Mouse (Mus musculus) hematopoietic stem cell, adult 5-6 weeks (primary cell): ENCODE results near the gene Krt7. TPM values are rescaled to one million over a fixed set of nuclear protein-coding genes. Genes with fewer than 3 reads are reported as not detected.

ENCODE experiments used
- ATAC-seq, 2 experiments: fragments of 125-278 bp in 1 of 2; replicated peaks in 1 of 2; 2 replicates each; pipeline ENCODE4 v1.8.0; 2016 to 2017; ENCODE audit warnings: inconsistent platforms in 2 of 2, mild to moderate bottlenecking in 2 of 2, moderate number of reproducible peaks in 2 of 2, low read depth in 1 of 2, moderate TSS enrichment in 1 of 2; ENCODE audit not compliant: low FRiP score in 2 of 2, poor library complexity in 2 of 2, severe bottlenecking in 2 of 2, insufficient read depth in 1 of 2, low TSS enrichment in 1 of 2
- total RNA-seq: library from RNA; stranded (forward); fragments of 172-1452, 232-1000 nt; gene quantifications from 2 replicates; pipeline ENCODE4 v1.2.3, GENCODE M21; 2017

Gene Krt7
- total RNA-seq, 1 experiment from 2014 or later = 11.5 TPM

DNA sequence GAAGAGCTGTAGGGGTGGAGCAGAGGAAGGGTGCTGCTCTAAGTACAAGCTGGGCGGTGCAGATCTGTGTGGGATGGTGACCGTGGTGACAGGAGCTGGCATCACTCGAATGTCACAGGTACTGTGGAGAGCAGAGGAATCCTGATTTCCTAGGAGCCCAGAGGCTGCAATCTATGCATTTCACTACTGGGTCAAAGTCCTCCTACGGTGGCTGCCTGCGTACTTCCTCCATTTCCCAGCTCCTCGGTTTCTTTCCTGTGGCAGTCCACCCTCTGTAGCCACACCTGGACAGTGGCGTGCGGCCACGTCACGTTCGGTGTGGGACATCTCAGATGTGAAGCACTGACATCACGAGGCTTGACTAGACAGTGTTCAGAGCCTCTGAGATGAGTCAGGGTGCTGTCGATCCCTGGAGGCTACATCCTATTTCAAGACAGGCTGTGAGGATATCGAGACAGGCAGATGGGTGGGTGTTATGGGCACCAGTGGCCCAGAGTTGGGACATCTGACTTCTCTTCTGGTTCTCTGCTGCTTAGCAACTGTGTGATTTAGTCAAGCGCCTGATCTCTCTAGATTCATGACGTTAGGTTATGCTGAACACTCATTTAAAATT is 37.5 kb upstream of the Krt7 start:
- peak in 1 of 2 experiments; percentile 27; a peak in 1 of 4 replicates for ATAC-seq

DNA sequence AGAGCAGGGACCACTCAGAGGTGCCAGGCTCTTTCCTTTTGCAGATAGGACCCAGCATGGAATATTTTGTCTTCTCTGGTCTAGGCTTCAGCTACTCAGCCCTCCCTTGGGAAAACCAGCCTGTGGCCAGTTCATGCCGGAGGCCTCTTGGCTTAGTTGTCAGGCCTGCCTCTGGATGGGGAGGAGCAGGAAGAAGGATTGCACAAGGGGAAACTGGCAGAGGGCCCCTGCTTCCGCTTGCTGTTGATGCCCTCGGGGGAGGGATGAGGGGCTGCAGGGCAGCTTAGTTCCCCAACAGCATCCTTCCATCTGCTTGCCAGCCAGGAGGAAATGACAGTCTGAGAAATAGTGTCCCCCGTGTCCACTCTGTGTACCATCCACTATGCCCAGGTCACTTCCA is 36.0 kb upstream of the Krt7 start:
- peak; percentile 63 to 73 for ATAC-seq

DNA sequence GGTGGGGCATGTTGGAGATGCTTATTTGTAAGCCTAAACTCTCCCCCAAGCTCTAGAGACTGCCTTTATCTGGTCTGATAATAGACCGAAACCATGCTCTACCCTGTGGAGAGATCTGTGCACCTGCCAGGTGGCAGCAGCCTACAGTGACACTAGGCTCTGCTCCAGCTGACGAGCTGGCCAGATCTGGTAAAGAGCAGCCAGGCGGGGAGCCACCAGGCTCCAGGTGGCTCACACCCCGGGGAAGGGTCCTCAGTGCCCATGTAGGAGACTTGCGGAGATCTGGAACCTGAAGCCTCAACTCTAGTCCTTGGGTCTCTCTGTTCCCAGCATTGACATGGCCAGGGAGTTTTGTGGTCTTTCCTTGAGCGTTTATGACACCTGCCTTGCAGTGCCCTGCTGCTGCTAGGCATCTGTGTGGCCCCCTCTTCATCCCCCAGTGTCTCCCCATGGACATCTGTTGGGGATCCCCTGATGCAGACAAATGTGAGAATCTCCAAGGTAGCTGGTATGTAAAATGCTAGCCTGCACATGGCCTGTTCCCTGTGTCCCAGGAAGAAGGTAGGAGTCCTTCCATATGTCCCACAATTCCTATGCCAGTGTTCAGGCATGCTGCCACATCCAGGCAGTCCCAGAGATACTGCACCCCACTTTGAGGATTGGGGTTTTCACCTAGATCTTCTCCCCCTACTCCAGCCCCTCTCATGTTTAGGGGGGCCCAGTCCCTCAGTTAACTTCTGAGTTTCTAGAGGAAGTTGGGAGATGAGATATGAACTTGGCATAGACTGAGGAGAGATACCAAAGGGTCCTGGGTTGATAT is 34.7 kb upstream of the Krt7 start:
- no peak for ATAC-seq

DNA sequence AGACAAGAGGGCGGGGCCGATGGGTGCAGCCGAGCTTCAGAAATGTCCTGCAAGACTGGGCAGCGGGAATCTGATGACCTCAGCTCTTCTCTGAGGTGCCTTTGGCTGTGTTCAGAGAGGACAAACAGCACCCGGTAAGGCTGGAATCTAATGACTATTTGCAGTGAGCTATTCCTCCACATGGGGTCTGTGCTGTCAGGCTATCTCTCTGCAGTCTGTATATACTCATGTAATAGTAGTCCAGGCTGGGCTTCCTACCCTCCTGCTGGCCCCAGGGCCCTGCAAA is 34.1 kb upstream of the Krt7 start:
- ATAC-seq = no peak

DNA sequence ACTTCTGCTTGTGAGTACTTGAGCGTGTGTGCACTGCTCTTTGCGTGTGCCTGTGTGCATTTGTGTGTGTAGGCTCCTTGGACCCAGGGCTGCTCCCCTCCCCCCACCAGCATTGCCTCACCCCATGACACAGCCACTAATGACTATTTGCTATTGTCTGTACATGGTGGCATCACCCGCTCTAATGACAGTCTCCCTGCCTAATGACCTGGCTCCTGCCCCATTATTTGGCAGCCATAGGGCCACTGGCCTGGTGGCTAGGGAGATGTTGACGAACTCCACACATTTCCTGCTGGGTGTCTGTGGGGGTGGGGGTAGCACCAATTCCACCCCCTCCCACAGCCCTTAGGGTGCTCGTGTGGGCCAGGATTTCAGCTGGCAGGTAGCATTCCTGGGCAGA is 32.2 kb upstream of the Krt7 start:
- no peak for ATAC-seq

DNA sequence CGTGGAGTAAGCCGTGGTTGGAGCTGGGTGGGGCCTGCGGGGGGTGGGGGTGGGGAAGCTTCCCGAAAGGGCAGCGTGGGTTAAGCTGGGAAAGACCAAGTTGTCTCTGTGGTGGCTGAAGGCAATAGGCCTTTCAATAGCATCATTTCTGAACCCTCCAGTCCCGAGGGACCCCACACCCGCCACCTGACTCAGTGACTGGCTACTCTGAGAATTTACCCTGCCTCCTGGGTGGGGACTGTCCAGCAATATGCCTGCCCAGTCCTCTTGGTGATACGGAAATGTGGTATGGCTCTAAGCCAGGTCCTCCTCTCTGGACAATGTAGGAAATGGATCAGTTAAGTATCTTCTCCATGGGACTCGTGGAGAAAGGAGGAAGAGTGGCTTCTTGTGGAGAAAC is 29.1 kb upstream of the Krt7 start:
- ATAC-seq = no peak

DNA sequence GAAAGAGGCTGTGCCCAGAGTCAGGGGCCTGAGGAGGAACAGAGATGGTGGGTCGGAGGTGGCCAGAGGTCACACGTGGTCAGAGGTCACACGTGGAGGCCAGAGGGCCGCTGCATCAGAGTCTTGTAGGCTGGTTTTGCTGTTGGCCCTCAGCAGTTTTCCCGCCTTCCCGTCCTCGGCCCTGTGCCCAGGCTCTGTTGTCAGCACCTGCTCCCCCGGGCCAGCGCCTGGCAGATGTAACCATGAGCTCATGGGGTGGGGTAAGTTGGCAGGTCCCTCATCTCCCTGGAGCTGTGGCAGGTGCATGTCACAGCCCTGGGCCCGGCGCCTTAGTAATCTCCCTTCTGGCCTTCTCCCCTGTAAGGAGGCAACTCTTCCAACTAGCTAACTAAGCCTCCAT is 28.0 kb upstream of the Krt7 start:
- no peak for ATAC-seq

GRCm38 (mm10) chr15:101384610-101385009 is 26.2 kb upstream of the Krt7 start:
- no peak for ATAC-seq

DNA sequence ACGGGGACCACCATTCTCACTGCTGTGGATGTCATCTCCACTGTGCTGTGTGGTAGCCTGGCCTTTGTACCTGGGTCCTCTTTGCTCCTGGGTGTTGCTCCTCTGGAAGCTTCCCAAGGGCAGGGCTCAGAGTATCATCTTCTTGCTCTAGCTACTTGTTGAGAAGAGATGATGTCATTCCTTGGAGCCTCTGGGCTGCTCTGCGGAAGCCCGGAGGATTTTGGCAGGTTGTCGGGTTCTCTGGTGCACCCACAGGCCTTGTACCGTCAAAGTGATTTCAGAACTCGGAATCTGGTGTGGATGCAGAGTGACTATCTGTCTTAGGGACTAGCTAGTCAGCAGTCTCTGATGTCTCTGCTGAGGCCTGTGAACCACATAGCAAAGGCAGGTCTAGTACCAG is 25.8 kb upstream of the Krt7 start:
- ATAC-seq = no peak

DNA sequence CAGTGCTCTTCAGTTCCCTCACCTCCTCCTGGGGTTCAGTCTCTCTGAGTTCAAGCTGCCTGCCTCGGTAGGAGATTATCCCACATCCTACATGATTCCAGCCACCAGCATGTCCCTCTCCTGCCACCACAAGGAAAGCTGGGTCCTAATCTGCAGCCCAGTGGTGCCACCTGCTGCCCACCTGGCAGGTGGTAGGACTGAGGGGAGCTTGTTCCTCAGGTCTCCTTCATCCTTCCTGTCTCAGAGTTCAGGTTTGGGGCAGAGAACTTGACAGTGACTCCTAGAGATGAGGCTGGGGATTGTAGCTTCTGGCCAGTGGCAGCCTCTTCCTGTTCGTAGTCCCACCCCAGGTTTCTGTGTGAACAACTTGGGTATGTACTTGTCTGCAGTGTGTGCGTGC is 23.7 kb upstream of the Krt7 start:
- ATAC-seq = no peak

- peak; percentile 70 to 86 for ATAC-seq
Measured at GRCm38 (mm10) chr15:101388034-101388541, 22.8 kb upstream of the Krt7 start.

DNA sequence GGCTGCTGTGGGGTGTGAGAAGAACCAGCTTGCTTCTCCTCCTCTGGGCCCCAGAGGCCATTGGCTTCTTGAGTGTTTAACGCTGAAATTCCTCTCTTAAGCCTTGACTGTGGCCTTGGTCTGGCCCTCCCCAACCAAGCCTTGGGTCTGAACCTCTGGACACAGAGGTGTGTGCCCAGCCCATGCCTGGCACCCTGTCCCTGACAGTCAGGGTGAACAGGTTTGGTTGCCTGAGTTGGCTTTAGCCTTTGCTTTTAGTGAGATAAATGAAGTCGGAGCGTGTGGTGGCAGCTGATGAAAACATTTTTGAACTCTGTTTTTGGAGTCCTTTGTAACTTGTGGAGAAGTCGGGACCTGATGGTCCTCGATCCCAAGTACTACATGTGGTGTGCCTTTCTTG is 20.6 kb upstream of the Krt7 start:
- no peak for ATAC-seq

DNA sequence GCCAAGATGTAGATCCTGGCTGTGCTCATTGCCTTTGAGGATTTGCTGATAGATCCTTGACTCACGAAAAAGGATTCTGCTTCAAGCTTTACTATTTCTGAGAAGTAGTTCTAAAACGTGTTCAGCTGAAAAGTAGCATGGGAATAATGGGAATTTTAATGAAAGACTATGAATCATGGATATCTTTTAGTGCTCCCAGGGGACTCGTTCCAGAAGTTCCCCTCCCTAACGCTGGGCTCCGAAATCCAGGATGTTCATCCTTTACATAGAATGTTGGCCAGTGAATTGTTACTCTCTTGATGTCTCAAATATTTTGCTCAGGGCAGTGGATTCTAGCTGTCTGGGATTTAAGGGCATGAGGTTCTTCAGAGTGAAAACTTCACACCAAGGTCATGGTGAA is 18.6 kb upstream of the Krt7 start:
- no peak for ATAC-seq

- ATAC-seq = no peak
Measured at GRCm38 (mm10) chr15:101394908-101395307, 15.9 kb upstream of the Krt7 start.

- ATAC-seq = no peak
Measured at GRCm38 (mm10) chr15:101396466-101396865, 14.4 kb upstream of the Krt7 start.

DNA sequence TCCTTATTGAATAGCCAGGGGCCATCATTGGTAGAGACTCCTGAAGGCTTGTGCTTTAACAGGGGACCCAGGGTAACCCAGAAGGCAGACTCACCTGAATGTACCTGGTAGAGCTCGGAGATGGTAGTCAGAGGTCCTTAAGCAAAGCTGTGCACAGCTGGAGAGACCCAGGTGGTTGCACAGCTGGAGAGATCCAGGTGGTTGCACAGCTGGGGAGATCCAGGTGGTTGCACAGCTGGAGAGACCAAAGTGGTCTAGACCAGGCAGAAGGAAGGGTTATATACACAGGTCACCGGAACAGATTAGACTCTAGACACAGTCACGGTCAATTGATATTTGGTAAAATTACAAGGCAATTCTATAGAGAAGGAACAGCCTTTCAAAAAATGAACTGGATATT is 13.9 kb upstream of the Krt7 start:
- ATAC-seq = no peak

- ATAC-seq = no peak
Measured at GRCm38 (mm10) chr15:101397683-101398082, 13.2 kb upstream of the Krt7 start.

DNA sequence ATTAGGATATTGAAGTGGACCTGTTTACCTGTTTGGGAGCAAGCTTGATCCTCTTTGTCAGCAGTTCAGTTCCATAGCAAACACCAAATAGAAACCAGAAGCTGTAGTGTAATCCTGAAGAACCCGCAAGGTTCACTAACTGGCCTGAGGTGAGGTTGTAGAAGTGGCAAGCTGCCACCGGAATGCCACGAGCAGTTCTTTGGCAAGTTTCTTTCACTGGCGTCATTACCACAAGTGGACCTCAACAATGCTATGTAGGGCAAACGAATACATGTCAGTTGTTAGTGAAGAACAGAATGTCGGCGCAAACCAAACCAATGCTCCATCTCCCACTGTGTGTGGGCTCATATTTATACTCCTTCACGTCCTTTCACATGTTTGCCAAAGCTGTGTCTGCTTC is 12.6 kb upstream of the Krt7 start:
- ATAC-seq = peak in 1 of 2 experiments; percentile 10; a peak in 1 of 4 replicates

- ATAC-seq = no peak
Measured at GRCm38 (mm10) chr15:101412188-101412587, 1.3 kb downstream of the Krt7 start.
